In the genomic region with DNA sequence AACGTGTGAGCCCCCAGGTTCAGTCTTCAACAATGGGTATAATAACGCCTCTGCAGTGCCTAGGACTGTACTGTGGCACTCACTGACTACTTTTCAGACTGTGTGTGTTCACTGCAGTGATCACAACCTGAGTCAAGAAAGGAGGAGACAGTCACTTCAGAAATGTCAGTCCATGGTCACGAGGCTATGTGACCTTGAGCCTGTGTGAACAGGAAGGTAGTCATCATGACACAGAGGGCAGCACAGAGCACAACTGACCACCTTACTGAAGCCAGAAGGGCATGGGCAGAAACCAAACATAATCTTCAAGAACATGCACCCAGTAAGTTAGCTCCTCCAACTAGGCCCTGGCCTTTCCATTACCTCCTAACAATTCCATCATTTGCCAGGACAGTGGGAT, we compare ENCODE assay signal across 25 mouse cellular contexts.
"Had no signal": no experiment of that assay in that cellular context is flagged by ENCODE, and none has a peak within 500 bp of the region (broad histone marks: within the 10 kb centered on the region; RNA-seq: fewer than 3 reads in every experiment).

No protein-coding gene starts in this region.

- H3K36me3 ChIP-seq: heart, embryonic 10.5 days; heart, embryonic 12.5 days; hindbrain, embryonic 10.5 days; hindbrain, embryonic 12.5 days; kidney, embryonic 15.5 days; limb, embryonic 13.5 days; limb, embryonic 15.5 days; liver, embryonic 12.5 days had no signal

- DNase-seq: gastrocnemius, postnatal 25 days; heart, adult 18-20 months; heart, postnatal 10 days; heart, postnatal 4 days; kidney, adult 11 months; kidney, adult 2 months; kidney, adult 9 months; kidney, postnatal 14 days; kidney, postnatal 36 days; layer of hippocampus, adult 9-11 months; layer of hippocampus, postnatal 36 days; left cerebral cortex, postnatal 4 days had no signal

- H3K27ac ChIP-seq: heart, embryonic 10.5 days; hindbrain, embryonic 10.5 days; hindbrain, embryonic 12.5 days; hindbrain, embryonic 14.5 days; hindbrain, postnatal 0 days; kidney, embryonic 15.5 days; kidney, postnatal 0 days; limb, embryonic 13.5 days; limb, embryonic 15.5 days; liver, embryonic 12.5 days; liver, embryonic 14.5 days had no signal

- H3K4me3 ChIP-seq: heart, embryonic 10.5 days; heart, embryonic 12.5 days; hindbrain, embryonic 10.5 days; hindbrain, embryonic 12.5 days; kidney, embryonic 15.5 days; limb, embryonic 13.5 days; limb, embryonic 15.5 days; liver, embryonic 12.5 days had no signal

- ATAC-seq: hindbrain, postnatal 0 days; intestine, embryonic 16.5 days; liver, embryonic 12.5 days had no signal

- H3K9me3 ChIP-seq: heart, embryonic 10.5 days; heart, embryonic 12.5 days; hindbrain, embryonic 10.5 days; hindbrain, embryonic 12.5 days; kidney, embryonic 15.5 days; limb, embryonic 13.5 days; limb, embryonic 15.5 days; liver, embryonic 12.5 days had no signal

- H3K4me1 ChIP-seq: heart, embryonic 10.5 days; limb, embryonic 15.5 days had no signal

- H3K27me3 ChIP-seq: heart, embryonic 12.5 days; hindbrain, embryonic 12.5 days; kidney, embryonic 15.5 days; limb, embryonic 13.5 days; limb, embryonic 15.5 days; liver, embryonic 12.5 days had no signal

- H3K9ac ChIP-seq: heart, embryonic 12.5 days; hindbrain, embryonic 12.5 days; hindbrain, embryonic 14.5 days; kidney, embryonic 15.5 days; limb, embryonic 13.5 days; limb, embryonic 15.5 days; liver, embryonic 12.5 days; liver, embryonic 14.5 days had no signal

- H3K4me2 ChIP-seq: heart, embryonic 12.5 days; hindbrain, embryonic 12.5 days; hindbrain, embryonic 14.5 days; kidney, embryonic 15.5 days; limb, embryonic 13.5 days; limb, embryonic 15.5 days; liver, embryonic 12.5 days had no signal
